Mouse (Mus musculus): ENCODE results near the gene Nlrx1.

- TF ChIP-seq ZC3H11A (IDR thresholded peaks at IDR 0.05; ENCODE audit: borderline replicate concordance, low read depth, low read length) = no peak
- TF ChIP-seq CHD2 (IDR thresholded peaks at IDR 0.05; ENCODE audit: low read depth, low read length) = no peak
- no peak for TF ChIP-seq HCFC1 (IDR thresholded peaks at IDR 0.05; ENCODE audit: borderline replicate concordance, insufficient read depth, low read length)
These were observed 59.0 kb downstream of the Nlrx1 start for GRCm38 (mm10) chr9:44209416-44209815.
